Comparison of ENCODE assay signal across 29 mouse cellular contexts in genomic region chr10:107649687-107650086, GRCm38 (mm10).
DNase-seq lines count a peak whose midpoint lies in the region.
"Had no signal": no experiment of that assay in that cellular context is flagged by ENCODE, and none has a peak within 500 bp of the region (broad histone marks: within the 10 kb centered on the region; RNA-seq: fewer than 3 reads in every experiment).

No protein-coding gene starts in this region.

- no peak overlapping the region for H3K27ac ChIP-seq in limb, embryonic 10.5 days
- H3K27ac ChIP-seq: embryonic facial prominence, embryonic 10.5 days; embryonic facial prominence, embryonic 13.5 days; forebrain, embryonic 12.5 days; forebrain, embryonic 15.5 days; gastrocnemius, adult 2 months; hindbrain, embryonic 12.5 days; hindbrain, embryonic 15.5 days had no signal

- WGBS in limb, embryonic 10.5 days, result 94% methylated on average over 2 of the region's 2 CpGs

- no peak overlapping the region for H3K4me3 ChIP-seq in limb, embryonic 10.5 days
- H3K4me3 ChIP-seq: embryonic facial prominence, embryonic 10.5 days; embryonic facial prominence, embryonic 13.5 days; erythroblast, embryonic 14.5 days; forebrain, embryonic 12.5 days; forebrain, embryonic 15.5 days; gastrocnemius, adult 2 months; hindbrain, embryonic 12.5 days; hindbrain, embryonic 15.5 days had no signal

- H3K27me3 ChIP-seq in limb, embryonic 10.5 days (ENCODE audit: low read depth, poor library complexity, severe bottlenecking), result no peaks in the 10 kb centered on the region
- H3K27me3 ChIP-seq: CH12.LX; embryonic facial prominence, embryonic 13.5 days; forebrain, embryonic 12.5 days; forebrain, embryonic 15.5 days; hindbrain, embryonic 12.5 days; hindbrain, embryonic 15.5 days; Patski had no signal

- peak; percentile 13 to 64 for DNase-seq in frontal cortex, adult 2 months (ENCODE audit: extremely low spot score in 1 of 2, low spot score in 1 of 2)
- DNase-seq in frontal cortex, postnatal 25 days (ENCODE audit: low spot score in 2 of 2), result no peak
- DNase-seq in left cerebral cortex, adult 11 months (ENCODE audit: low spot score), result peak; percentile 19
- DNase-seq in left cerebral cortex, postnatal 36 days (ENCODE audit: low spot score in 2 of 2), result no peak
- peak; percentile 36 for DNase-seq in right cerebral cortex, adult 18-20 months
- DNase-seq in right cerebral cortex, postnatal 25 days, result no peak
- peak; percentile 19 to 36 for DNase-seq in frontal cortex, postnatal 36 days (ENCODE audit: low spot score in 2 of 2)
- no peak for DNase-seq in limb, embryonic 10.5 days (ENCODE audit: low spot score)
- DNase-seq: adrenal gland, adult 2 months; adrenal gland, postnatal 14 days; B cell, adult 2 months; cerebellum, adult 11-12 months; cerebellum, adult 8-10 months; cerebellum, postnatal 10 days; cerebellum, postnatal 36 days; embryo, embryonic 11 days; gastrocnemius, adult 2 months; gastrocnemius, postnatal 14 days; heart, adult 11 months had no signal

- H3K4me1 ChIP-seq in limb, embryonic 10.5 days, result no peaks in the 10 kb centered on the region
- H3K4me1 ChIP-seq: embryonic facial prominence, embryonic 10.5 days; embryonic facial prominence, embryonic 13.5 days; forebrain, embryonic 12.5 days; forebrain, embryonic 15.5 days; hindbrain, embryonic 12.5 days; hindbrain, embryonic 15.5 days had no signal

- no peaks in the 10 kb centered on the region for H3K9me3 ChIP-seq in limb, embryonic 10.5 days (replicated peaks)
- H3K9me3 ChIP-seq: embryonic facial prominence, embryonic 10.5 days; embryonic facial prominence, embryonic 13.5 days; forebrain, embryonic 12.5 days; forebrain, embryonic 15.5 days; G1E; hindbrain, embryonic 12.5 days; hindbrain, embryonic 15.5 days had no signal

- H3K36me3 ChIP-seq in limb, embryonic 10.5 days, result no peaks in the 10 kb centered on the region
- H3K36me3 ChIP-seq: embryonic facial prominence, embryonic 10.5 days; embryonic facial prominence, embryonic 13.5 days; forebrain, embryonic 12.5 days; forebrain, embryonic 15.5 days; G1E; hindbrain, embryonic 12.5 days; hindbrain, embryonic 15.5 days had no signal

- intact Hi-C loops in left cerebral cortex, postnatal 36 days (cut with DNase I), result no loop called here

Comparison
In these comparisons a context has a peak if more than half of its experiments do, and no peak if none do; other contexts are left out.
1. DNase-seq: peak in frontal cortex, adult 2 months (2 of 2), left cerebral cortex, adult 11 months (single experiment), right cerebral cortex, adult 18-20 months (single experiment) and frontal cortex, postnatal 36 days (2 of 2); none in frontal cortex, postnatal 25 days (0 of 2), left cerebral cortex, postnatal 36 days (0 of 2), right cerebral cortex, postnatal 25 days (single experiment) and limb, embryonic 10.5 days (single experiment).